Mouse (Mus musculus): ENCODE data around the gene Bicd2.

- TF ChIP-seq EP300 (IDR thresholded peaks at IDR 0.05; ENCODE audit: low read depth), result no peak
- no peak for TF ChIP-seq CTCF (IDR thresholded peaks at IDR 0.05; ENCODE audit: low read depth)
Measured at GRCm38 (mm10) chr13:49322169-49322568, 19.2 kb upstream of the Bicd2 start.
